Mouse (Mus musculus): ENCODE data around the gene Eif2ak2.

The Eif2ak2 gene

DNA sequence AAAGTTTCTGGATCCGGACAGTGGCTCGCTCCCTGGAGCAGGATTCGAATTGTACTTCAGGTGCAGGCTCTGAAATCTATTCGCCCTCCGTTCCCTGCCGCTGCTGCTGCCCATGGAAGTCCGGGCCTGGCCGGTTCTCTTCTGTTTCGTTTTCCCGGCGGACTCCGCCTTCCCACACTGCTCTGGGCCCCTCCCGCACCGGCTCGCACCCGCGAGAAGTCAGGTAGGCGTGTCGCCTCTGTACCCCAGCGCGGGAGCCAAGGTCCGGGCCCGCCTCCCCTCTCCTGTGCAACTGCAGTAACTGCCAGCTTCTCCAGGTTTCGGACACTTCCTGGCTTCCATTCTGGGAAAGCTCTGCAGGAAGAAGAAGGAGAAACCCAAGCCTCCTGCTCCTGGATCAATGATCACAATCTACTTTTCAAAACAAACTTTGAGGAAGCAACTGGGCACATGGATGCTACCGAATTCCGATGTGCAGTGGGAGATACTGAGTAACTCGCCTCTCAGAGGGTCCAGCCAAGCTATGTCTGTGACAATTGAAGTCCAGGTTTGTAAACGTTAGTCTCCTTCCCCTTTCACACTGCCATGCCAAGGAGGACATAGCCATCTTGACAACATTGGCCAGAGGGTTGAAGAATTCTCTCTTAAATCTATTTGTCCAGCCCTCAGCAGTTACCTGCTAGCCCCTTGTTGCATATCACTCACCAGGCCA is at the start of gene Eif2ak2:
Eif2ak2 (minus strand) TSS at position 173 of the 712 bp plus-strand sequence.
- peak; percentile 76 to 80 for DNase-seq (ENCODE audit: low spot score in 2 of 2)

- DNase-seq (ENCODE audit: low spot score in 2 of 2) = no peak
These were observed 35.3 kb upstream of the Eif2ak2 start for GRCm38 (mm10) chr17:78917696-78918095.

DNA sequence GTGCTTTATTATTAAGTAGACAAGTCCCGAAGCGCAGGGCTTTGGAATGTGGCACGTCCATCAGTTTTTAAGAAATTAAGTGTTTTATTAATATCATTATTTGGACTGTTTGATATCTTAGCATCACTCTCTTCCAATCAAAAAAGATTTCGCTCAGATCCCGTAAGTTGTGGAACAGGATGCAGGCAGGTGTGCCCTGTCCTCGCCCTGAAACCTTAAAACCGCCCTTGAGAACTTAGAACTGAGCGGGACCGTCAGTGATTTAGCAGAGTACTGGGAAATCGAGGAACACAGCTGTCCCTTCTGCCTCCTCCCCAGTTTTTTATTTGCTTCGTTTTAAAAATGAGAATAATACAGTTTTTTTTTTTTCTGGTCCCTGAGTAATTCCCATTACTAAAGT is 34.5 kb upstream of the Eif2ak2 start:
- DNase-seq (ENCODE audit: low spot score in 2 of 2) = no peak

DNA sequence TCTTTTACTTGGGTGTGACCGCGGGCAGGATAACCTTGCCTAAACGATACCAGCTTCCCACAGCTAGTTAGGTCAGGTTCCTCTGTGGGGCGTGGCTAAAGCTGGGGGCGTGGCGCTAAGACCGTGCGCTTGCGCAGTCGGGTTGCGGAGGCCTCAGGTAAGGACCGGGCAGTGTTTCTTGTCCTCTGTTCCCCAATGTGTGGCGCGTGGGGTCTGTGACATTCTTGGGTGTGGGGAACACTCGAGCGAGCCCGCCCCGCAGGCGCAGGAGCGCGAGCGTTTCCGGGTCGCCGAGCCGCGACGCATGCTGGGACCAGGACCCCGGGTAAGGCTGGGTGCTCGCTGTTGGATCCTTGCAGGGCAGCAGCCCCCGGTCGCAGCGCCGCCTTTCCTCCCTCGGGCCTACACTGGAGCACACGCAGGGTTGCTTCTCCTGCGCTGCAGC is 34.0 kb upstream of the Eif2ak2 start, which contains the start of gene Cebpzos:
Cebpzos (plus strand) TSS at position 132 of the 445 bp plus-strand sequence.
- DNase-seq (ENCODE audit: low spot score in 2 of 2) = peak; percentile 87 to 90

GRCm38 (mm10) chr17:78915772-78916171 is 33.4 kb upstream of the Eif2ak2 start:
- no peak for DNase-seq (ENCODE audit: low spot score in 2 of 2)

GRCm38 (mm10) chr17:78913921-78914320 is 31.5 kb upstream of the Eif2ak2 start:
- no peak for DNase-seq (ENCODE audit: low spot score in 2 of 2)

DNA sequence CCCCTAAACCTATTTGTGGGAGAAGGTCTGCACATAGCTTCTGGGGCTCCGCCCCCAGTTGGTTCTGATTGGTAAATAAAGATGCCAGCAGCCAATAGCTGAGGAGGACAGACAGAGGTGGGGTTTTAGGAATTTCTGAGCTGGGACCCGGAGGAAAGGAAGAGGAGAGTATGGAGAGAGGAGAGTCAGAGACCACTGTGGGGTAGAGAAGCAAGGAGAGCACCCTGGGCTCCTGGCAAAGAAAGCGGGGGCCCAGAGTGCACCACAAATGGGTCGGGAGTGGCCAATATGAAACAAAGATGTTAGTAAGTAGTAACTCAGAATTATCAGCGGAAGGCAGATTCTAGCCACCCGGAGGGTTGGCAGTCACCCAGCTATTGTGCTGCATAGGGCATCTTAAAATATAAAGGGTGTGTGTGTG is 30.5 kb upstream of the Eif2ak2 start:
- peak in 1 of 2 experiments; percentile 21 for DNase-seq (ENCODE audit: low spot score in 2 of 2)

GRCm38 (mm10) chr17:78909374-78909773 is 27.0 kb upstream of the Eif2ak2 start:
- no peak for DNase-seq (ENCODE audit: low spot score in 2 of 2)

GRCm38 (mm10) chr17:78906892-78907291 is 24.5 kb upstream of the Eif2ak2 start, which contains the start of gene Sult6b1:
Gene Sult6b1 (minus strand): TSS chr17:78906992.
- DNase-seq (ENCODE audit: low spot score in 2 of 2) = no peak

- no peak for DNase-seq (ENCODE audit: low spot score in 2 of 2)
These were observed 20.8 kb upstream of the Eif2ak2 start for GRCm38 (mm10) chr17:78903158-78903557.

DNA sequence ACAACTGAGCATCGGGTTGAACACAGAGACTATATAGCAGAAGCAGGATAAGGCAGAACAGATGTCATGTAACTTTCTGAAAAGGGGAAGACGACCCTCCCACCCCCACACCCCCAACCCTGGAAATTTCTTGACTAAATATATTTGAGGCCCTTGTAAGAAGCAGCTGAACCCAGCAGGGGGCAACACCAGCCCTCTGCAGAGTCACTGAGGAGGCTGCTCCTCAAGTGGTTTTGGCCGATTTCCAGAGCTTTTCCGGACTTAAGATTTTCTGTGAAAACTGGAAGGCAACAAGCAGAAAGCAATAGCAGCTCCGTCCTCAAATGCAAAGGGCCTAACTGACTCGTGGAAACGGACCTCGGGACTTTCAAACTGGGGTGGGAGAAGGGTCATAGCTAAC is 13.0 kb upstream of the Eif2ak2 start:
- DNase-seq (ENCODE audit: low spot score in 2 of 2) = peak in 1 of 2 experiments; percentile 23

DNA sequence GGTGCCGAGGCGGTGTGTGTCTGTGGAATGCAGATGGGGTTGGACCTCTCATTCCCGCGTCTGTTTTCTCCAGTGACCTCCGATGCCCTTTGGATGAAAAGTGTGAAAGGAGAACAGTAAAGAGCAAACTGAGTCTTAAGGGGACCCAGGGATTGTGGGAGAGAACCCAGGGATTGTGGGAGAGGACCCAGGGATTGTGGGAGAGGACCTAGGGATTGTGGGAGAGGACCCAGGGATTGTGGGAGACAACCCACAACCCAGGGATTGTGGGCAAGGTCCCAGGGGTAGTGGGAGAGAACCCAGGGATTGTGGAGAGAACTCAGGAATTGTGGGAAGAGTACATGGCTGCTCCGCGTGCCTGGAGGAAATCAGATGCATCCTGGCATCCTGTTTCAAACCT is 12.6 kb upstream of the Eif2ak2 start:
- no peak for DNase-seq (ENCODE audit: low spot score in 2 of 2)

- DNase-seq (ENCODE audit: low spot score in 2 of 2) = peak in 1 of 2 experiments; percentile 7
These were observed 8.6 kb upstream of the Eif2ak2 start for GRCm38 (mm10) chr17:78891020-78891419.

DNA sequence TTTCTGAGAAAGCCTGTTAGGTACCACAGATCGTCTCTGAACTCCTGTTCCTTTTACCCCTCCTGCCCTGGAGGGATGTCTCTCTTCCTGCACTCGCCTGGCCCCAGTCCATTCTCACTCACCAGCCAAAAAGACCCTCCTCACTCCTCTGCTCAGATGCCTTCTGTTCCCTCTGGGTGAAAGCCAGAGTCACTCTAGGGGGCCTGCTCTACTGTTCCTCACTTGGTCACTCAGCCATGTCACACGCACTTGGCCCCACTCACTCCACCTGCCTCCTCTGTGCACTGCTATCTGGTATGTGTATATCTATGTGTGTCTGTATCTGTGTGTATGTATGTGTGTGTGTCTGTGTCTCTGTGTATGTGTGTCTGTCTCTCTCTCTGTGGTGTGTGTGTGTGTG is 6.8 kb upstream of the Eif2ak2 start:
- DNase-seq (ENCODE audit: low spot score in 2 of 2) = no peak

DNA sequence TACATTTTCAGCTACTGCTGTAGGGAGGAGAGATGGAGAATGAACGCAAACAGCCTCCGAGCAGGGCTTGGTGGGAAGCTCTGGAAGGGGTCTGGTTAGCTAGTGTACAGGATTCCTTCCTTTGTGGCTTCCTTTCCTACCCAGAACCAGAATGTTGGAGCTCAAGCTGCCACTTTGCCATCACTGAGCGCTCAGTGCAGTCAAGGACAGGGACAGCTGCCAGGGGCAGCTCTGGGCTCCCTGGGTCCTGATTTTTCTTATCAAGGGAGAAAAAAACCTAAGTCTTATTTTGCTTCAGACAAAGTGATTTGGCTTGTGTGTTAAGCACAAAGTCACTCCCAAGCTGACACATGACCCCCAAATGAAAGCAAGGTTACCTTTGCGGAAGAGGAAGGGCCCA is 6.2 kb upstream of the Eif2ak2 start:
- no peak for DNase-seq (ENCODE audit: low spot score in 2 of 2)

DNA sequence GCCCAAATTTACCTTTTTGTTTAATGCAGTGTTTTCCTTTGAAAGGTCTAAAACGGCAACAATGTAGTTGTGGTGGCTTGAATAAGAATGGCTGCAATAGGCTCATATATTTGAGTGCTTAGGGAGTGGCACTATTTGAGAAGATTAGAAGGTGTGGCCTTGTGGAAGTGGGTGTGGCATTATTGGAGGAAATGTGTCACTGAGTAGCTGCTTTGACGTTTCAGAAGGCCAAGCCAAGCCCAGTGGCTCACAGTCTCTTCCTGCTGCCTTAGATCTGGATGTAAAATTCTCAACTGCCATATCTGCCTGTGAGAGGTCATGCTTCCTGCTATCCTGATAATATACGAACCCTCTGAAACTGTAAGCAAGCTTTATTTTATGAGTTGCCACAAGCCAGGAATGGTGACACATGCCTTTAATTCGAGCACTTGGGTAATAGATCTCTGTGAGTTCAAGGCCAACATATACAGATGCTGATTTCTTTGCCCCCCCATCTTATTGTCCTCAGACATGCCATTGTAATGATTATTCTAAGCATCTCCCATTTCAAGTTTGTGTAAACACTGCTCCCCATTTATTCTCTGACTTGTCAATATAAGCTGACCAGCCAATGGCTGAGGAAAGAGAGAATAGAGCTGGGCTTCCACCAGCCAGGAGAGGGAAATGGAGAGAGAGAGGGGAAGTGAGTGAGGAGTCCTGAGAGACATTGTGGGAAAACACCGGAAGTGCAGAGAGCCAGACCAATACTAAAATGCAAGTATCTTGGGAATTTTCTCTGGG is 3.1 kb upstream of the Eif2ak2 start:
- no peak for DNase-seq (ENCODE audit: low spot score in 2 of 2)

GRCm38 (mm10) chr17:78883291-78883690 is 918 bp upstream of the Eif2ak2 start:
- no peak for DNase-seq (ENCODE audit: low spot score in 2 of 2)

DNA sequence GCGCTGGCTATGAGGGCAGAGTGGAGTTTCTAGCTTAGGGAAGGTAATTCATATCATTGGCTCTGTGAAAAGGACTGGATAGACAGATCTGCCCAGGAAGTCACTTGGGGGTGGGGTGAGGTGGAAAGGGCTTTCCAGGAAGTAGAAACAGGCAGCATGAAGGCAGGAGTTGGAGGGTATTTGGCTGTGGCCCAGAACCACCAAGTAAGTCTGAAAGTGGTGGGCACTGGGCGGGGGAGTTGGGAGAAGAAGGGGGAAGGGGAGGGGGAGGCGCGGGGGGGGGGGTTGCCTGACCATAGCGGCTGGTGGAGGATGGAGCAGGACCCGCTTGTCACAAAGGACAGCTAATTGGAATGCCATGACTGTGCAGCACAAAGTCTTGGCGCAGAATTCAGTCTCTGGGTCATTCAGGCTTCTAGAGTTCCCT is 482 bp downstream of the Eif2ak2 start:
- DNase-seq (ENCODE audit: low spot score in 2 of 2) = peak; percentile 8 to 14

- no peak for DNase-seq (ENCODE audit: low spot score in 2 of 2)
These were observed 8.5 kb downstream of the Eif2ak2 start for GRCm38 (mm10) chr17:78873886-78874285.

DNA sequence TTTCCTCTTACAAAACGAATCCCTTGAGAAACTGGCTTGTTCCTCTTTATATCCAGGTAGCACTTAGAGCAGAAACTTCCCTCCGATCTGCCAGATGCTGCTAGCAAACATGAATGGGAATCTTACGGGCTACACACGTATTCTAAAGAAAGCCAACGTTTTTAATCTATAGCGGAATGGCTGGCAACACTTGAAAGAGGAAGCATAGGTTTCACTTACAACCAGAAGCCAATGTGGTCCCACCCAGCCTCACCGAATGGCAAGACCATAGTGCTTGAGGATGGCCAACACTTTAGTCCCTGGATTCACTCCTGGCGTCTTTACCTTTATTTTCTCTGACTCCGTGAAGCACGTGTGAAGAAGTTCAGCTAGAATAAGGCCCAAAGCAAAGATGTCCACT is 26.1 kb downstream of the Eif2ak2 start:
- DNase-seq (ENCODE audit: low spot score in 2 of 2) = no peak

DNA sequence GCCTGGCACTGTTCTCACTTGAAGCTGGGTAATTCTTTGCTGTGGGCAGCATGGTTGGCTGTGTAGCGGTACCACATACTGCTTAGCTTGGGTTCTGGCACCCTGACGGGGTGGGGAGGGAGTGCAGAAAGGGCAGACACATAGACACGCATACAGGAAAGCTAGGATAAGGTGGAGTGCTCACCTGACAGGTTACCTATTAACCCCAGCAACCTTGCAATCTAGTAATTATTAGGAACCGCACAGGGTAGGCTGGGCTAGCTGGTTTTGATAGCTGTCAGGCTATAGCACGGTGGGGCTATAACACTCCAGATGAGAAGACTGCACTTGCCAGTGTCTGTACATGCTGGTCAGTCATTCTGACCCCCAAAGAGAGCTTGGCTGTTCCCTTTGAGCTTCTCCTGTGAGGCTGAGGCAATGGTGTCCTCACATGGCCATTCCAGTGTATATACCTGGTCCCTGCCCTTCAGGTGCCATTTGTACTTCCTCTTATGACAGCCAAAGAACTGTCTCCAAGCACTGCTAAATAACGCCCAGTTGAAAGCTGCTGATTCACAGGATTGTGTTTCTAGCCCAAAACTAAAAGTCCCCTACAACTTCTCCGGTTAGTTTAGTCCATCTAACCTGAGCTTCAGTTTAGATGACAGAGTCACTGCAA is 40.0 kb downstream of the Eif2ak2 start:
- no peak for DNase-seq (ENCODE audit: low spot score in 2 of 2)

DNA sequence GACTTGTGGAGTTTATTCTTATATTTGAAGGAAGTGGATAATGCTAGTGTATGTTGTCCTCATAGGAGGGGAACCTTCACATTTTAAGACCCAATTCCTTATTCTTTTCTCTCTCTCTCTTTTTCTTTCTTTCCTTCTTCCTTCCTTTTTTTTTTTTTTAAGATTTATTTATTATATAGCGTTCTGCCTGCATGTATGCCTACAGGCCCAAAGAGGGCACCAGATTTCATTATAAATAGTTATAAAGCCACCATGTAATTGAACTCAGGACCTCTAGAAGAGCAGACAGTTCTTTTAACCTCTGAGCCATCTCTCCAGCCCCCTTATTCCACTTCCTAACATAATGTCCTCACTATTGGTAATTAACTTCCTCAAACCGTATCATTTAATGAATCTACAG is 46.3 kb downstream of the Eif2ak2 start:
- no peak for DNase-seq (ENCODE audit: low spot score in 2 of 2)
